Mouse (Mus musculus): Measurements from ENCODE around the gene Slc25a39.

- TF ChIP-seq CTCF (IDR thresholded peaks at IDR 0.05; ENCODE audit: extremely low read depth, insufficient read depth, insufficient read length, insufficient replicate concordance) (no peak), POLR2A (IDR thresholded peaks at IDR 0.05; ENCODE audit: low read depth, low read length) (no peak)
These were observed 25.1 kb upstream of the Slc25a39 start for GRCm38 (mm10) chr11:102432896-102433295.
